Mouse (Mus musculus) embryonic facial prominence, embryonic 11.5 days (tissue): ENCODE measurements around the gene Sema3b. TPM values are rescaled to one million over a fixed set of nuclear protein-coding genes. Genes with fewer than 3 reads are reported as not detected.

Source experiments
- ATAC-seq: fragments of 200-750 bp; cut with Nextera tagmentation; replicated peaks from 2 replicates; pipeline ENCODE4 v1.8.0; 2017; ENCODE audit warnings: low read depth; ENCODE audit not compliant: insufficient number of reproducible peaks, low FRiP score, low TSS enrichment
- DNase-seq: peaks from one replicate; pipeline ENCODE4 v3.0.0-alpha.2; 2015; ENCODE audit warnings: low spot score
- H3K27ac ChIP-seq: fragments of 300-500 bp; sonication (generic); replicated peaks from 2 replicates; pipeline ENCODE4 v1.5.1; 2014; ENCODE audit warnings: mild to moderate bottlenecking, low read depth, low read length, control low read depth
- H3K27me3 ChIP-seq: fragments of 300-500 bp; sonication (generic); 2 replicates; pipeline ENCODE4 v1.6.1; 2014; ENCODE audit warnings: mild to moderate bottlenecking, low read length, moderate library complexity, mixed read lengths; ENCODE audit not compliant: control insufficient read depth, insufficient read depth
- H3K36me3 ChIP-seq: fragments of 300-500 bp; sonication (generic); replicated peaks from 2 replicates; pipeline ENCODE4 v1.6.1; 2014; ENCODE audit warnings: low read depth, mild to moderate bottlenecking, low read length, moderate library complexity, mixed read lengths; ENCODE audit not compliant: control insufficient read depth, insufficient read depth
- H3K4me1 ChIP-seq: fragments of 300-500 bp; sonication (generic); 2 replicates; pipeline ENCODE4 v1.6.1; 2014; ENCODE audit warnings: low read length, mixed read lengths; ENCODE audit not compliant: control insufficient read depth, insufficient read depth
- H3K4me2 ChIP-seq: fragments of 300-500 bp; sonication (generic); 2 replicates; pipeline ENCODE4 v1.6.1; 2014; ENCODE audit warnings: low read depth, mild to moderate bottlenecking, control low read depth, low read length, moderate library complexity
- H3K4me3 ChIP-seq: fragments of 300-500 bp; sonication (generic); 2 replicates; pipeline ENCODE4 v1.5.1; 2014; ENCODE audit warnings: low read depth, low read length, control low read depth
- H3K9ac ChIP-seq: fragments of 300-500 bp; sonication (generic); replicated peaks from 2 replicates; pipeline ENCODE4 v1.6.1; 2014; ENCODE audit warnings: mild to moderate bottlenecking, control low read depth, low read length
- H3K9me3 ChIP-seq: fragments of 300-500 bp; sonication (generic); replicated peaks from 2 replicates; pipeline ENCODE4 v1.6.1; 2016; ENCODE audit warnings: mild to moderate bottlenecking, low read length, inconsistent platforms, mixed read lengths; ENCODE audit not compliant: control insufficient read depth
- WGBS: fragments of 180-500 bp; shearing (Covaris S2); extraction: QIAGEN DNeasy Blood & Tissue Kit; methylation state at CpG from one replicate; pipeline ENCODE4 v1.1.7; 2014; 5-methylcytosine and 5-hydroxymethylcytosine counted together
- polyA plus RNA-seq: library from polyadenylated mRNA; unstranded; fragments of >200 nt; fragmentation: Nextera tagmentation; extraction: Ambion mirVana; gene quantifications from 2 replicates; pipeline ENCODE4 v1.2.1, GENCODE M21; 2014

The Sema3b gene
- polyA plus RNA-seq, 1 experiment from 2014 or later, result 1.3 TPM

GRCm38 (mm10) chr9:107570845-107571244 lies 38.2 kb downstream of the Sema3b start:
- Histone ChIP-seq H3K36me3 (peaks cover 7% of the 10 kb centered on the region), H3K4me1 (0 out of 2 replicates have a peak, but pooled peaks cover 6% of the 10 kb centered on the region), H3K27ac (no peak overlapping the region), H3K4me3 (peak overlapping the region; percentile 86), H3K27me3 (no peaks in the 10 kb centered on the region), H3K9me3 (no peaks in the 10 kb centered on the region), H3K4me2 (peak overlapping the region; percentile 51), H3K9ac (peak overlapping the region; percentile 87)
- ATAC-seq (no peak), DNase-seq (no peak)
- 94% methylated on average over 21 of the region's 21 CpGs for WGBS

- H3K9ac ChIP-seq, result peak overlapping the region; percentile 87
- 0 out of 2 replicates have a peak, but pooled peaks cover 6% of the 10 kb centered on the region for H3K4me1 ChIP-seq
- H3K36me3 ChIP-seq, result peaks cover 7% of the 10 kb centered on the region
- peak overlapping the region; percentile 86 for H3K4me3 ChIP-seq
- no peak for DNase-seq
- no peak overlapping the region for H3K27ac ChIP-seq
- ATAC-seq, result no peak
- no peaks in the 10 kb centered on the region for H3K27me3 ChIP-seq
- 50% methylated on average over 13 of the region's 13 CpGs for WGBS
- no peaks in the 10 kb centered on the region for H3K9me3 ChIP-seq
- H3K4me2 ChIP-seq, result peak overlapping the region; percentile 51
These were observed 39.0 kb downstream of the Sema3b start for GRCm38 (mm10) chr9:107570016-107570415.

GRCm38 (mm10) chr9:107569270-107569669 lies 39.8 kb downstream of the Sema3b start:
- peak; percentile 1; the same call in 1 of the 2 replicates for ATAC-seq
- WGBS, result under 1% methylated on average over 23 of the region's 23 CpGs
- H3K36me3 ChIP-seq, result peaks cover 5% of the 10 kb centered on the region

GRCm38 (mm10) chr9:107568331-107569261 lies 40.4 kb downstream of the Sema3b start:
- peaks cover 5% of the 10 kb centered on the region for H3K36me3 ChIP-seq
- WGBS, result 0% methylated on average over 41 of the region's 41 CpGs
- H3K4me1 ChIP-seq, result 0 out of 2 replicates have a peak, but pooled peaks cover 6% of the 10 kb centered on the region

More at GRCm38 (mm10) chr9:107569270-107569669, 39.8 kb downstream of the Sema3b start:
- peak overlapping the region; percentile 86 for H3K4me3 ChIP-seq
- H3K27ac ChIP-seq, result peak overlapping the region; percentile 66; the same call in 1 of the 2 replicates
- H3K9me3 ChIP-seq, result no peaks in the 10 kb centered on the region
- H3K27me3 ChIP-seq, result no peaks in the 10 kb centered on the region
- H3K4me2 ChIP-seq, result peak overlapping the region; percentile 51
- peak overlapping the region; percentile 87 for H3K9ac ChIP-seq
- 0 out of 2 replicates have a peak, but pooled peaks cover 6% of the 10 kb centered on the region for H3K4me1 ChIP-seq
- no peak for DNase-seq

GRCm38 (mm10) chr9:107567702-107568319 lies 41.2 kb downstream of the Sema3b start, which contains the start of gene Hyal2:
Hyal2 (plus strand) TSS chr9:107567945.
- H3K36me3 ChIP-seq, result peaks cover 5% of the 10 kb centered on the region
- no peak for DNase-seq
- peak within 1 kb of the TSS; percentile 87 for H3K9ac ChIP-seq
- H3K4me1 ChIP-seq, result 0 out of 2 replicates have a peak, but pooled peaks cover 6% of the 10 kb centered on the region
- H3K4me3 ChIP-seq, result peak within 1 kb of the TSS; percentile 86
- H3K27me3 ChIP-seq, result no peaks in the 10 kb centered on the region
- no peaks in the 10 kb centered on the region for H3K9me3 ChIP-seq
- 4% methylated on average over 18 of the region's 18 CpGs for WGBS
- H3K4me2 ChIP-seq, result peak within 1 kb of the TSS; percentile 51
- no peak for ATAC-seq
- H3K27ac ChIP-seq, result peak within 1 kb of the TSS; percentile 66

More at GRCm38 (mm10) chr9:107568331-107569261, 40.4 kb downstream of the Sema3b start:
- Histone ChIP-seq H3K4me2 (peak overlapping the region; percentile 51), H3K27ac (peak overlapping the region; percentile 66; the same call in 1 of the 2 replicates), H3K9ac (peak overlapping the region; percentile 87), H3K4me3 (peak overlapping the region; percentile 86), H3K27me3 (no peaks in the 10 kb centered on the region), H3K9me3 (no peaks in the 10 kb centered on the region)
- DNase-seq, result peak; percentile 94
- ATAC-seq, result peak; percentile 83

GRCm38 (mm10) chr9:107566855-107567254 lies 42.2 kb downstream of the Sema3b start:
- H3K4me1 ChIP-seq, result 0 out of 2 replicates have a peak, but pooled peaks cover 6% of the 10 kb centered on the region
- H3K4me3 ChIP-seq, result no peak overlapping the region
- H3K9ac ChIP-seq, result no peak overlapping the region
- no peaks in the 10 kb centered on the region for H3K9me3 ChIP-seq
- no peak for ATAC-seq
- 41% methylated on average over 3 of the region's 3 CpGs for WGBS
- peaks cover under 1% of the 10 kb centered on the region for H3K36me3 ChIP-seq
- no peaks in the 10 kb centered on the region for H3K27me3 ChIP-seq
- peak overlapping the region; percentile 51; the same call in 1 of the 2 replicates for H3K4me2 ChIP-seq
- peak overlapping the region; percentile 36; the same call in 1 of the 2 replicates for H3K27ac ChIP-seq
- DNase-seq, result no peak

GRCm38 (mm10) chr9:107566041-107566709 lies 42.9 kb downstream of the Sema3b start:
- peaks cover 7% of the 10 kb centered on the region for H3K36me3 ChIP-seq
- no peaks in the 10 kb centered on the region for H3K27me3 ChIP-seq
- no peak overlapping the region for H3K4me3 ChIP-seq
- H3K4me1 ChIP-seq, result 0 out of 2 replicates have a peak, but pooled peaks cover 6% of the 10 kb centered on the region
- peak overlapping the region; percentile 23; the same call in 1 of the 2 replicates for H3K27ac ChIP-seq
- ATAC-seq (no peak), DNase-seq (peak; percentile 82)
- WGBS, result 62% methylated on average over 15 of the region's 15 CpGs
- H3K9ac ChIP-seq, result no peak overlapping the region
- no peak overlapping the region for H3K4me2 ChIP-seq
- H3K9me3 ChIP-seq, result no peaks in the 10 kb centered on the region
